Mouse (Mus musculus) left cerebral cortex, adult 11 months (tissue): Measurements from ENCODE around the gene Ppp1r1b.

Source experiments
- DNase-seq: peaks from one replicate; pipeline ENCODE4 v3.0.0; 2022; ENCODE audit warnings: low spot score

The Ppp1r1b gene

DNA sequence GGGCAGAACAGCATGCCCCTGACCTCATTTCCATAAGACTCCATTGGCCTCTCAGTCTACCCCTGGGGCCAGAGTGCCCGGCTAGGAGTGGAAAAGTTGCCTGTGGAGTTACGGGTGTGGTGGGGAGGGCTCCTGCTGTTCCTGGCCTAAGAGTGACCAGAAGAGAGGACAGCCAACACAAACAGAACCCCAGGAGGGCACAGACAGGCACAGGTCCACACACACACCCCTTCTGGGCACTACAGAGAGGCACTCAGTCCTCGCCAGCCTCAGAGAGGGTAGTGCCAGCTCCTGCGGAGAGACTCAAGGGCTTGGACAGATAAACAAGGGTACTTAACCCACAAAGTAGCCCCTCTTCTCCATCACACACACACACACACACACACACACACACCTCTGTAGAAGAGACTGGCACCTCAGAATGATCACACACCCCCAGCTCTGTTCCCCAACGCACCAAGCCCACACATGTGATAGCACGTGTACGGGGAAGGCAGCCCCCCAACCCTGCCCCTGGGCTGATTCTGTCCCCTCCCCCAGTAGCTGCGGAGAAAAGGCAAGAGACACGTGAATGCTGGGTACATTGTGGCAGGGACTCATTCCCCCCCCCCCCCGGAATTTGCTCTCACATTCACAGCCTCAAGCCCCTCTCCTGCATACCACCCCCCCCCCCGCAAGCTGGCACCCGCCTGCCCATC lies 670 bp upstream of the Ppp1r1b start:
- no peak for DNase-seq

DNA sequence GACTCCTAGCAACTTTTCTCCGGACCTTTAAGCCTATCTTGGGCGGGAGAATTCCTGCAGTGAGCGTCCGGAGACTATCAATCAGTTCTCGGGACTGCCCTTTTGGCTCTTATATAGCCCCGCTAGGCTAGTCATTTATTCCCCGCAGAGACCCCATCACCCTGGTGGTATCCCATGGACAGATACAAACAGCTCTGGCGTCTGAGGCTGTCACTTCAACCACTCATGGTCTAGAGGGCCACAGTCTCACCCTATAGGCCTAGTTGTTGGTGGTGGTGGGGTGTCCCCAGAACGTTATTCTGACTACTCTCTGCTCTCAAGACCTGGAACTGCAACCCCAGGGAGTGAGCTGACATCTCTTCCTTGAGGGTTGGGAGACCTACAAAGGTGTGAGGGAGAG lies 1.1 kb downstream of the Ppp1r1b start:
- no peak for DNase-seq

DNA sequence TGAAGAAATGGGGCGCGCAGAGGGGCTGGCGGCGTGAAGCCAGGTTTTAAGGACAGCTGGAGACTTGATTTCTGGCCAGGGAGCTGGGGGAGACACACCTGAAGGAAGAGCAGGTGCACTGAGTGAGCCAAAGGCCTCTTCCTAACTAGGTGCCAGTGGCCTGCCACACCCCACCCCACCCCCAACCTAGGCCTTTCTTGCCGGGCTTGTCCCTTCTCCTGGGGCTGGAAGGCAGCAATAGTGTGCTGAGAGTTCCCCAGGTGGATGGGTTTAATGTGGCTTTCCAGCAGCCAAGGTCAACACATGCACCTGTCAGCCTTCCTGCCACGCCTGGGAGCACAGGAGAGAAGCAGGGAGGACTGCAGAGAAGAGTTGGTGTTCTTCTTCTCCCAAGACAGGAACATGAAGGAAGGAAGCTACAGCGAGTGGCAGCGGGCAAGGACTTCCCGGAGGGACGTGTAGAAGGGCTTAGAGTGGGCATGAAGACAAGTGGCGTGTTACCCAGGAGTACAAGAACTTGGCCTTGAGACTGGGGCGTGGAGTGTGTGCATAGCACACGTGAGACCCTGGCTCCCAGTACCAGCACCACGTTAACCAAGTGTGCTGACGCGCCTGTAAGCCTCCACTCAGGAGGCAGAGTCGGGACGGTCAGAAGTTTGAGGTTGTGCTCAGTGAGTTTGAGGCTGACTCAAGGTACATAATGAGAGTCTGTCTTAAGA lies 4.2 kb downstream of the Ppp1r1b start:
- no peak for DNase-seq

DNA sequence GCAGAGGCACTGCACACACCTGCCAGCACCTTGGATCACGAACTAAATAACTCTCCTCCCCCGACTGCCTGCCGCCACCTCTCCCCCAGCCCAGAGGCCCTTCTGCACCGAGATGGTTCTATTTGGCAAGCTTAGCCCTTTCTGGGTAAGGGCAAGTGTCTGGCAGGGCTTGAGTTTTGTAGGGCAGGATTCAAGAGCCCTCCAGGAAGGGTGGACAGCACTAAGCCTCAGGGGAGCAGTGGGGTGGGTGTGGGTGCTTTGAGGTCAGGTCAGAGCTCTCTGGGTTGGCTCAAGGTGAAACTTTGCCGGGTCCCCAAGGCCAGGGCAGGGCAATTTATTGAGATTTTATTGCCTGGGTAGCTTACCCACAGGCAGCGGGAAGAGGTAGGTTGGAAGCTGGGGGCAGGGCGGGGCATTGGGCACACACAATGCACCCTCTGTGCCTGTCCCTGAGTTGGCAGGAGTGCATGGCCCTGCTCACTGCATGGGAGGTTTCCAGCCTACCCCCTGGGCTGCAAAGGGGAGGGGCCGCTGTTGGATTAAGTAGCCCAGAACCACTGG lies 5.5 kb downstream of the Ppp1r1b start:
- DNase-seq = no peak

DNA sequence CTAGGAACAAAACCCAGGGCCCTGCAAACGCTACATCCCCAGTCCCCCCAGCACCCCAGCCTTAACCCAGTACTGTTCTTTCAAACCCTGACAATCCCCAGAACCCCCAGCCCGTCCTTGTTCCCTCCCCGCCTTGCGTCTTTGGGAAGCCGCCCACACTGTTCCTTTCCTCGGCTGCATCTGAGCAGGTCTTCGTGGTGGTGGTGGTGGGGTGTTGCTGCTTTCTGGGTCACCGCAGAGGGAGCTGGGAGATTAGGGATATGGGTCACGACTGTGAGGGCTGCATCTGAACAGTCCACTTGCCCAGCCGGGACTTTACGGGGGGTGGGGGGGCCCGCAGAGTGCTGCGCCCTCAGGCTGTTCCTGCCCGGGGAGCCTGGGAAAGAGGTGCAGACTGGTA lies 6.2 kb downstream of the Ppp1r1b start:
- no peak for DNase-seq

DNA sequence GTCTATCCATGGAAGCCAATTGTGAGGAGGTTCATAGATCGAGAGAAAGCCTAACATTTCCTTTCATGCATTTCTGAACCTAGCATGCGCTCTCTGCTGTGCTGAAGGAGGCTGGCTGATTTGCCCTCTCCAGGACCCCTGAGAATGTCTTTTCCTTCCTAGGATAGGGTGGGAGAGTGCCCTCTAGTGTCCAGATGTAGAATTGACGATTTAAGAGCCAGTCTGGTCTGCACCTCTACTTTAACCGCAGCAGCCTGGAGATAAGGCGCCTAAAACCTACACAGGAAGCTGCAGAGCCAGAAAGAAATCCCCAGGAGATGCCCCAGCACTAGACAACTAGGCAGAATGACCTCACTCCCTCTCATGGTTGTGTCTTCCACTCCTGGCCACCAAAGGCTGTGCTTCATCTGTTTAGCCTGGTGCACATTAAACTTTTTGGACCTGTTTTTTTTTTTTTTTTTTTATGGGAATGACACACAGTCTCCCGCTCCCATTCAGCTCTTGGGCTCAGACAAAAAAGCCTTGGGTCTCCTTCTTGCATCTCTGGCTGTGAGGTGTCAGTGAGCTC lies 7.6 kb downstream of the Ppp1r1b start:
- no peak for DNase-seq

DNA sequence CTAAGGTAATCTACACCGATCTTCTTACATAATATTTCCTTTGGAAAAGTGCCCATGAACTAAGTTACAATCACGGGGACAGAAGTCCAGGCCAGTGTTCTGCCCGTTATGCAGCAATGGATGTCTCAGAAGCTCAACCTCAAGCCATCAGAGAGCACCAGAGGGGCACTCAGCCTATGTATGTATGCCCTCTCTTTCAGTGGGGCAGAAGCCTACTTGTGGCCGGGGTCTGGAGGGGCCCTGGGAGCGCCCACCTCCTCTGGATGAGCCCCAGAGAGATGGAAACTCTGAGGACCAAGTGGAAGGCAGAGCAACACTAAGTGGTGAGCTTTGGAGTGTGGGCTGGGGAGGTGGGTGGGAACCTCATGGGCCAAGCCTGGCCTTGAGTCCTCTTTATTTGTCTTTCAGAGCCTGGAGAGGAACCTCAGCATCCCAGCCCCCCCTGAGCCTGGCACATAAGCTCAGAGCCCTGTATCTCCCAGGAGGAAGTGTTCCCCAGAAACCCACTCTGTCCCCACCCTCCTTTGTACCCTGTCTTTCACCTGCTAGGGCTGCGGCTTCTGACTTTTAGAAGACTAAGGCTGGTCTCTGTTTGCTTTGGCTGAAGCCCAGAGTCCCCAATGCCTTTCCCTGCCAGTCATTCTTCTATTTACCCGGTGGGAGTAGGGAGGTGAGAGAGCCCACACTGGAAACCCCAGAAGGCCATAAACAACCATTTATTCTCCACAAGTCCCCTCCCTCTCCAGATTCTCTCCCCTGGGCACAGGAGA lies 8.6 kb downstream of the Ppp1r1b start:
- no peak for DNase-seq

DNA sequence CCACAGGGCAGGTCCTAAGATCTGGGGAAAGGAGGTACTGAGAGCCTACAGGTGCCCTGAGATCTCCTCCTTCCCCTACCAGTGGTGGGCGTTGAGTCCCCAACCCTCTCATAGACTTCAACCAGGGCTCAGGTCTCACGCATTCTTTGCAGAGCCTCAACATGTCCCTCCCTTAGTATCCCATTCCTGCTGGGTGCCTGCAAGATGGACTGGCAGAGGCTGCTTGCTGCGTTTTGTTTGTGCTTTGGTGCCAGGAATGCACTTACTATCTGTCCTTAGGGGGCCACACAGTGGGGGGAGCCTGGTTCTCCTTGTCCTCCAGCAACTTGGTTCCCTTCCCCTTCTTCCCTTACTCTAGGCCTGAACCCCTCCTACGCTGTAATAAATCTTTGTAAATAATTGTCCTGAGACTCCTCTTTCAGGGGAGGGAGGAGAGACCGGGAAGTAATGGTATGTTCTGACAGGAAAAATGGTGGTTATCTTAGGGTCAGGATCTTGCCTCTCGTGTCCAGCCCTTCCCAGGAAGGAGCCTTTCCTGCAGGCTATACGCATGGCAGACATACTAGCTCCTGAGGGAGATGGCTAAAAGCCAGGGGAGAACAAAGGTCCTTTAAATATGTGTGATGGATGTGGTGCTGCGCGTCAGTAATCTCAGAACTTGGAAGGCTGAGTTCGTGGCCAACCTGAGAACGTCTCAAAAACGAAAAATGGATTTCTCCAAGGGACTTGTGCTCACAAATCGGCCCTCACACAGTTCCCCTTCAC lies 9.4 kb downstream of the Ppp1r1b start:
- DNase-seq = no peak

DNA sequence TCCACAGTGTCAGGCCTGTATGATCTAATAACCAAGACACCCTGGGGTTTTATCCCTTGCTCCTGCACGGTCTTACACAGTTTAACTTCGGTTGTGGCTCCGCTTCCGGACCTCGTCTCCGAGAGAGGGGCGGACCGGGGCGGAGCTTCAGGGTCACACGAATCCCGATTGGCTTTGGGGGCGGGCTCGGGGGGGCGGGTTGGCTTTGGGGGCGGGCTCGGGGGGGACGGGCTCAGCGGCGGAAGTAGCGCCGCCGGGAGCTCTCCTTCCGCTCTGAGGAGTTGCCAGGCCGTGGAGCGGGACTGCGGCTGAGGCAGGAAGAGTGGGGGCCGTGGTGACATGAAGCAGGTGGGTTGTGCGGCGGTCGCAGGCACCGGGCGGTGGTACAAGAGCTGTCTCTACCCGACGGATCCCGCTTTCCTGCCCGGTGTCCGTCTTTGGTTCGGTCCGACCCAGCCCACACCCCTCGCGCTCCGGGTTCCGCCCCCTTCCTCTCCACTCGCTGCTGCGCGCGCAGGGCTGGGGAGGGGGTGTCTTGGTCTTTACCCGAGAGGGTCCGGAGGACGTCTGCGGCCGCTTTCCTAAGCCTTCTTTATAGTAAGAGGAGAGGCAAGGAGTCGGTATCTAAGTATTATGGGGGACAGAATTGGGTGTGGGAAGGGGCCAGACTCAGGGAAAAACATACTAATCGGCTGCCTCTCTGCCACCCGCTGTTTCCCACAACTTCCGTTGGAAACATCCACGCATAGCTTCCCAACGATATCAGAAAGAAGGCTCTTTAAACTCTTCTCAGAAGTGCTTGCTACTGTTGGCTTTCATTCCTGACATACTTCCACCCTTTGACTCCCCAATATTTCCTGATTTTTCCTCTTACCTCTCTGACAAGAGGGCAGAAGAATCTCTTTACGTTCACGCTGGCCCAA lies 10.2 kb downstream of the Ppp1r1b start, which contains the start of gene Stard3:
TSS of gene Stard3 (plus strand) at position 208 of the 923 bp plus-strand sequence.
- no peak for DNase-seq

DNA sequence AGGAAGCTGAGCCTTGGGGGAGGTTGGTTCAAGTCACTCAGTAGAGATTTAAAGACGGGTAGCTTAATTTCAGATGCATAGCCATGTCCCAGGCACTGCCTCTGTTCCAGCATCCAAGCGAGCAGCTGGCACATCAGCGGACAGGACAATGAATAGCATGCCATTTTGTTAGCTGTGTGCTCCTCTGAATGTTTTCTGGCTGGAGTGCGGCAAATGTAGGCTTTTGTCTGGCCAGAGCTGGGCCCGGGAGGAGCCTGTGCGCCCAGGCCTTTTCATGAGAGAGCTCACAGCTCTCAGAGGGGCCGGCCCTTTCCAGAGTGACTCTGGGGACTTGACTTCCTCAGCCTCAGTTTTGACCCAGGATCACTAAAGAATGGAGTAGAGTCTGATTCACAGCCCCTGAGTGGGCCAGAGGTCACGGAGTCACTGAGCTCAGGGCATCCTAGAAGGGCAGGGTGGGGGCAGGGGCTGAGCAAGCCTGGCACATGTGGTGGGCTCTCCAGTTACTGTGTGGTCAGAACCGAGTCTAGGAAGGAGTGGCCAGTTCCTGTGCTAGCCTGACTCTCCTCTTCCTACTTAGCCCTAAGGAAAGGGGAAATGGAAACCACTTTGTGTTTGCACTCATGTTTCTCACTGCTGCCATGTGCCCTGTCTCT lies 12.8 kb downstream of the Ppp1r1b start:
- DNase-seq = no peak

DNA sequence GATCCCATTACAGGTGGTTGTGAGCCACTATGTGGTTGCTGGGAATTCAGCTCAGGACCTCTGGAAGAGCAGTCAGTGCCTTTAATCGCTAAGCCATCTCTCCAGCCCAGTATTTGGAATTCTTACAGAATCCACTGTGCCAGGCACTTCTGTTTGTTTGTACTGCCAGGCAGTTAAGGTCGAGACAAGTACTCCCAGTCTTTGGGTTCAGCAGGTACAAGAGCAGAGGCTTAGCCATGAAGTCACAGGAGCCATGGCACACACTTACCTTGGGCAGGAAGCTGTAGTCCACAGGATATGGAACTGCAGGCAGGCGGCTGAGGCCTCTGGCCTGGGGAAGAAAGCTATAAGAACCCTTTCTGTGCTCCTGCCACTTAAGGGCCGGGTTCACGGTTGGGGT lies 15.6 kb downstream of the Ppp1r1b start:
- no peak for DNase-seq

DNA sequence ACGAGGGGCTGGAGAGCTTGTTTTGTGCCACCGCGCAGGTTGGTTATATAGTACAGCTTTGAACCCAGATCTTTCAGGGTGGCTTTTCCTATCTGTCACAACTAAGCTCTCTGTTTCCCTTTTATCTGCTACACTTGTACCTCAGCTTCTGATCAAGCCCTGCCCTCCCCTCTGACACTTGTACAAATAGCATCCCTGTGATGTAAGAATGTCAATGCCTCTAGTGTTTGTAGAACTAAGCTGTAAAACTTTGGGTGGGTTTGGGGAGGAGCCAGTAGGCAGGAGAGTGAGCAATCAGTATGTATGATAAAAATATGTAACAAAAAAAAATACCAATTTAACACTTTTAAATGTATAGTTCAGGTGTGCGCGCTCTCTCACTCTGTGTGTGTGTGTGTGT lies 16.2 kb downstream of the Ppp1r1b start:
- DNase-seq = no peak

DNA sequence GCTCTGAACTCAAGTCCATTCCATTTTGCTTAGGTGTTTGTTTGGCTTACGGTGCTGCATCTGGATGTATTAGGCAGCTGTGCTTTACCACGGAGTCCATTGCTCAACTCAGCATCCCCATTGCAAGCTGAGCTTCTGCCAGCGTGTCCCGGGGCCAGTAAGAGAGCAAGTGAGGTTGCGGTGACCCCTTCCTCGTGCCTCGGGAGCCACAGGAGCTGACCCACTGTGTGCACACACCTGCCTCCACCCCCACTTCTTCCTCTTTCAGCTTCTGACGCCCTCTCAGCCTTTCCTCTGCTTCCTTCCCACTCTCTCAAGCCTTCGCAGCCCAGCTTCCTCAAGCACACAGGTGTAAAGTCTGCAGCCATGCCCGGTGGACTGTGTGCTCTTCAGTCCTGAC lies 18.1 kb downstream of the Ppp1r1b start:
- DNase-seq = no peak

DNA sequence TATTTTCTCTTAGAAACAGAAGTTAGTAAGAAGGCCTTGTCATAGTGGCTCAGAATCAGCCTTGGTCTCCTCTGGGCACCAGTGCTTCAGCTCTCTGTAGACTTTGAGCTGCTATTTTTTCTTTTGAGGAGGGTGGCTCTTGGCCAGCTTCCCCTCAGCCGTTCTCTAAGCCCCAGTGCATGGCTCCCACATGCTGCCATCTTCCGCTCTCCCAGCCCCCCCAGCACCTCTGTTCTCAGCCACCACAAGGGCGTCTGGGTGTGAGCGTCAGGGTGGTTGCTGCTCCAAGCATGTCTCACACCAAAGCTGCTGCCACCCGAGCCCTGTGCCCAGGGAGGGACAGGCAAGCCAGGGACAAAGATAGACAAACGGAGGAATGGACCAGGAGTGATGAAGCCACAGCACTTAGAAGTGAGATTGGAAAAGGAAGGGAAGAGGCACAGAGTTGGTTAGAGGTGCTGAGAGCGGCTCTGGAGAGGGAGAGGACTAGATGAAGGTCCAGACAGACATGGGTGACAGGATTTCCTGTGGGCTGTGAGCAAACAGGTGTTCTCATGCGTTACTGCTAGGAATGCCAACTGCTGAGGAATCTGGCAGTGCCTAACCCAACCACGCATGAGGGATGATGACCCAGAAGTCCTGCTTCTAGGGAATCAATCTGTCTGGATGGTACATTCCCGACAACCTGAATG lies 19.1 kb downstream of the Ppp1r1b start:
- DNase-seq = no peak

DNA sequence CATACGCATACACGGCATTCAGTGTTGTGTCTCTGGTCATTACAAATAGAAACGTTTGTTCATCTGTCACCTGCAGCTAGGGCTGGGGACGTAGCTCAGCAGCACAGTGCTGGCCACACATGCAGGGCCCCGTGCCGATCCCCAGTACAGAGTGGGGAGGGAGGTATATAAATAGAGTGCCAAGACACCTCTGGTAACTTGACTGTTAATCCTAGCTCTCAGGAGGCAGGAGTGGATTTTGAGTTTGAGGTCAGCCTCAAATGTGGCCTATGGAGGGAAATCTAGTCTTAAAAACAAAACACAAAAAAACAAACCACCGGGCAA lies 19.6 kb downstream of the Ppp1r1b start:
- DNase-seq = no peak

DNA sequence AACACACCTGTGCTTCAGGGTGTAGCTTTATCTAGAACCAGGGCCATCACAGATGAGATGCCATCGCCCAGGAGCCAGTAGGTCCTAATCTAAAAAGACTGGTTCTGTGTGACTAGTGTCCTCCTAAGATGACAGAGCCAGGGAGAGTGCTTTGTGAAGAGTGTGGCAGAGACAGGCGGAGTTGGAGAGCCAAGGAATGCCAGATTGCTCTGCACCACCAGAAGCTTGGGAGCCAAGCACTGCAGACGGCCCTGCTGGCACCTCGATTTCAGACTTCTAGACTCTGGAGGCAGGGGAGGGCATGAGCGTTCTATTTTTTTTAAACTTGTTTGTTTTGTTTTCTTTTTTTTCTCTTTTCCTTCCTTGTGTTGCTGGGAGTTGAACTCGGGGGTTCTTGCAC lies 21.1 kb downstream of the Ppp1r1b start:
- DNase-seq = no peak

DNA sequence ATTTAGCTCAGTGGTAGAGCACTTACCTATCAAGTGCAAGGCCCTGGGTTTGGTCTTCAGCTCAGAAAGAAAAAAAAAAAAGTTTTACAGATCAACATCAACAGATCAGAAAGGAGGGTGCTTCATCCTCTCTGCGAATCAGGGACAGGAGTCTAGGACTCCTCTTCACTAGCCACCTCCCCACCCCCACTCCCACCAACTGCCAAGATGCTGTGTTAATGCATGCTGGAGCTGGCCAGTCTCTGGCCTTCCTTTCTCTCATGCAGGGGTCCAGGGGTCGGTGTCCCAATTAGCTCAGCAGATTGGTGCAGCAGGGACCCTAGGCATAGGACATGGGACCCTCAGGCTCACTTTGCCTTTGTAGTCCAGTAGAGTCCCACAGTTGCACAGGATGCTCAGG lies 22.4 kb downstream of the Ppp1r1b start:
- no peak for DNase-seq

DNA sequence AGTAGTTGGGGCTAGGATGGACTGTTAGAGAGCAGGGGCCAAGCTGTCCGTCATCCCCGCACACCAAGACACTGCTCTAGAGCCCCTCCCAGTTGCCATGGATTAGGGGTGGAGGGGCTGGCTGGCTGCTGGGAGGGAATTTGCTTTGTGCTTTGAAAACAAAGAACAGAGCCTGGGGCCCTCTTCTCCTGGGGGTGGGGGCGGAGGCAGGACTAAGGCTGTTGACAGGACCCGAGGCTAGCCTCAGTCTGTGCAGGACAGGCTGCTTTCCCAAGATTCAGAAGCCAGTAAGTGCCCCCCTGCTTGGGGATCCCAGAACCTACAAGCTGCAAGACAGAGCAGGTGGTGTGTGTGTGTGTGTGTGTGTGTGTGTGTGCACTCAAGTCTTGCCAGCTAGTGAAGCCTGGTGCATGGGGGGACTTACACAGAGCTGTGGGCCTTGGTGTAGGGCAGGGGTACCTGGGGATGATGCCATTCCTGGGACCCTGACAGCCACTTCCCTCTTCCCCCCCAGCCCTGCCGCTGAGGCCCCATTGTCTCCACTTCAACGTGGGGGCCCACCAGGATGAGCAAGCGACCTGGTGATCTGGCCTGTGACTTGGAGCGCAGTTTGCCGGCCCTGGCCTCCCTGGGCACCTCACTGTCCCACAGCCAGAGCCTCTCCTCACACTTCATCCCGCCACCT lies 23.5 kb downstream of the Ppp1r1b start:
- DNase-seq = no peak

DNA sequence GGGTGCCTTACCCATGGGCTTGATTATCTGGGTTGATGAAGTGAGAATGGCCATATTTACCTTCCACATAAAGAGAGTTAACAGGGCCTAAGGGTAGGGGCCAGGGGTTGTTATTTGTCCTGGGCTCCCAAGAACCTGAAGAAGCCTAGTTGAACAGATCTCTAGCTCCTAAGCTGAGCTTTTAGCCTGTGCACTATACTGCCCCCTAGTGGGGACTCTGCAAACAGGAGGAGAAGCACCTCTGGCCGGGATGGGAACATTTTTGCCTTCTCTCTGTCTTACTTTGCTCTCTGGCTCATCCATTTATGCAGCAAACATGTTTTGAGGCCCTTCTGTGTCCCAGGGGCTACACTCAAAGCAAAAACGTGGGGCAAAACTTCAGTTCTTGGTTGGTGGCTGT lies 24.2 kb downstream of the Ppp1r1b start:
- DNase-seq = no peak
